Mouse (Mus musculus) limb, embryonic 13.5 days (tissue): ENCODE results near the gene Tspoap1. TPM values are rescaled to one million over a fixed set of nuclear protein-coding genes. Genes with fewer than 3 reads are reported as not detected.

Experiments
- ATAC-seq: fragments of 200-750 bp; cut with Nextera tagmentation; 2 replicates; pipeline ENCODE4 v1.8.0; 2017; ENCODE audit warnings: low read depth, moderate number of reproducible peaks, moderate TSS enrichment; ENCODE audit not compliant: low FRiP score
- H3K27ac ChIP-seq: fragments of 300-500 bp; sonication (generic); 2 replicates; pipeline ENCODE4 v1.5.1; 2015; ENCODE audit warnings: inconsistent platforms, mild to moderate bottlenecking, moderate library complexity
- H3K27me3 ChIP-seq: fragments of 300-500 bp; sonication (generic); 2 replicates; pipeline ENCODE4 v1.6.1; 2015; ENCODE audit warnings: mild to moderate bottlenecking, inconsistent platforms
- H3K36me3 ChIP-seq: fragments of 300-500 bp; sonication (generic); 2 replicates; pipeline ENCODE4 v1.6.1; 2015; ENCODE audit warnings: inconsistent platforms, mild to moderate bottlenecking, moderate library complexity
- H3K4me1 ChIP-seq: fragments of 300-500 bp; sonication (generic); 2 replicates; pipeline ENCODE4 v1.6.1; 2015; ENCODE audit warnings: inconsistent platforms
- H3K4me2 ChIP-seq: fragments of 300-500 bp; sonication (generic); replicated peaks from 2 replicates; pipeline ENCODE4 v1.6.1; 2015; ENCODE audit warnings: inconsistent platforms, mild to moderate bottlenecking, moderate library complexity
- H3K4me3 ChIP-seq: fragments of 300-500 bp; sonication (generic); 2 replicates; pipeline ENCODE4 v1.5.1; 2015; ENCODE audit warnings: moderate library complexity, mild to moderate bottlenecking, inconsistent platforms
- H3K9ac ChIP-seq: fragments of 300-500 bp; sonication (generic); 2 replicates; pipeline ENCODE4 v1.6.1; 2015; ENCODE audit warnings: mild to moderate bottlenecking, inconsistent platforms
- H3K9me3 ChIP-seq: fragments of 300-500 bp; sonication (generic); 2 replicates; pipeline ENCODE4 v1.6.1; 2016; ENCODE audit warnings: inconsistent platforms
- WGBS: fragments of 180-500 bp; shearing (Covaris S2); methylation state at CpG from one replicate; pipeline ENCODE4 v1.1.7; 2015; 5-methylcytosine and 5-hydroxymethylcytosine counted together
- polyA plus RNA-seq: library from polyadenylated mRNA; unstranded; fragments of >200 nt; fragmentation: Nextera tagmentation; extraction: Ambion mirVana; gene quantifications from 2 replicates; pipeline ENCODE4 v1.2.1, GENCODE M21; 2015

Gene Tspoap1
- polyA plus RNA-seq, 1 experiment from 2014 or later, result 2.7 TPM

GRCm38 (mm10) chr11:87747716-87748115 lies 12.6 kb upstream of the Tspoap1 start:
- no peak overlapping the region for H3K4me2 ChIP-seq
- H3K9me3 ChIP-seq, result no peaks in the 10 kb centered on the region
- 0 out of 2 replicates have a peak, but pooled peaks cover 5% of the 10 kb centered on the region for H3K27me3 ChIP-seq
- no peak for ATAC-seq
- no peak overlapping the region for H3K27ac ChIP-seq
- WGBS, result 87% methylated on average over 7 of the region's 7 CpGs
- H3K36me3 ChIP-seq, result peaks cover 28% of the 10 kb centered on the region
- H3K4me3 ChIP-seq, result no peak overlapping the region
- peaks cover 12% of the 10 kb centered on the region for H3K4me1 ChIP-seq
- H3K9ac ChIP-seq, result no peak overlapping the region

- Histone ChIP-seq H3K27ac (no peak overlapping the region), H3K4me1 (peaks cover 12% of the 10 kb centered on the region), H3K9me3 (no peaks in the 10 kb centered on the region), H3K27me3 (0 out of 2 replicates have a peak, but pooled peaks cover 5% of the 10 kb centered on the region), H3K4me2 (peak overlapping the region; percentile 44), H3K4me3 (peak overlapping the region; percentile 10; the same call in 1 of the 2 replicates), H3K9ac (no peak overlapping the region), H3K36me3 (peaks cover 23% of the 10 kb centered on the region)
- 30% methylated on average over 19 of the region's 19 CpGs for WGBS
- no peak for ATAC-seq
Measured at GRCm38 (mm10) chr11:87748132-87749119, 11.9 kb upstream of the Tspoap1 start.

- ATAC-seq, result no peak
- Histone ChIP-seq H3K36me3 (peaks cover 13% of the 10 kb centered on the region), H3K9ac (no peak overlapping the region), H3K27ac (no peak overlapping the region), H3K4me2 (peak overlapping the region; percentile 44), H3K4me1 (peaks cover 12% of the 10 kb centered on the region), H3K27me3 (0 out of 2 replicates have a peak, but pooled peaks cover 5% of the 10 kb centered on the region), H3K4me3 (no peak overlapping the region), H3K9me3 (no peaks in the 10 kb centered on the region)
- 37% methylated on average over 18 of the region's 18 CpGs for WGBS
Measured at GRCm38 (mm10) chr11:87749192-87750042, 10.9 kb upstream of the Tspoap1 start.

DNA sequence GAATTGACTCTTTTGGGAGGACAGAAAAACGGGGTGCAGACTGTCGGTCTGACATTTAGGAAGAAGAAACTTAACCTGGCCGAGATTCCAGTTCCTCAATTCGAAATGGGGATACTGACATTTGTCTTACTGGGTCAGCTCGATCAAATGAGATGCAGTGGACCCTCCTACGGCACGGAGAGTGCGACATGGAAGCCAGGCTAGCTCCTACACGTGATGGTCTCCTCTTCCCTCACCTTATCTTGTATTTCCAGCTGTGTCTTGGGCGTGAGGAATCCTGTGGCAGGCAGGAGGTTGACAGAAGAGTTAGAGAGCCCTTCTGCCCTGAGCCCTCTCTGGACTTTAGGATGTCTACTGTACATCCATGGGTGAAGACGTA lies 10.3 kb upstream of the Tspoap1 start:
- Histone ChIP-seq H3K4me2 (no peak overlapping the region), H3K4me3 (no peak overlapping the region), H3K4me1 (peaks cover 12% of the 10 kb centered on the region), H3K27me3 (0 out of 2 replicates have a peak, but pooled peaks cover 5% of the 10 kb centered on the region), H3K27ac (no peak overlapping the region), H3K9ac (no peak overlapping the region), H3K9me3 (no peaks in the 10 kb centered on the region), H3K36me3 (peaks cover 7% of the 10 kb centered on the region)
- ATAC-seq, result no peak
- WGBS, result 81% methylated on average over 11 of the region's 11 CpGs

- H3K27ac ChIP-seq, result no peak overlapping the region
- H3K4me2 ChIP-seq, result no peak overlapping the region
- ATAC-seq, result no peak
- 0 out of 2 replicates have a peak, but pooled peaks cover 5% of the 10 kb centered on the region for H3K27me3 ChIP-seq
- no peaks in the 10 kb centered on the region for H3K9me3 ChIP-seq
- 78% methylated on average over 3 of the region's 3 CpGs for WGBS
- no peak overlapping the region for H3K9ac ChIP-seq
- 0 out of 2 replicates have a peak, but pooled peaks cover 2% of the 10 kb centered on the region for H3K36me3 ChIP-seq
- no peak overlapping the region for H3K4me3 ChIP-seq
- peaks cover 12% of the 10 kb centered on the region for H3K4me1 ChIP-seq
Measured at GRCm38 (mm10) chr11:87750521-87750920, 9.8 kb upstream of the Tspoap1 start.

DNA sequence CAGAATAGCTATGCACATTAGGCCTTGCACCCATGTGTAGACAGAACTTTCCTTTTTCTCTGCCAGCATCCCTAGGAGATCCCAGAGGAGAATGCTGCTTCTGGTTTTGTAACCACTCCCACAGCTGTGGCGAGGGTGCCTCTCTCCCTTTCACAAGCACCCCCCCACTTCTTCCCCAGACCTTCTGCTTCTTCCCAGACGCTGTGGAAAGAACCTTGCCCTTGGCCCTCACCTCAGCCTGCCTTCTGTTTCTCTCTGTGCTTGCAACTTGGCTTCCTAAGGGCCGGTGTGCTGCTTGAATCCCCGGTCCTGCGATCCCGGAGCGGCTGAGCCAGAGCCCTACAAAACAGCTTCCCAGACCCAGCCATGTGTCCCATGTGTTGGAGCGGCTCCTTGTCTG lies 9.3 kb upstream of the Tspoap1 start:
- no peak for ATAC-seq
- H3K4me2 ChIP-seq, result no peak overlapping the region

DNA sequence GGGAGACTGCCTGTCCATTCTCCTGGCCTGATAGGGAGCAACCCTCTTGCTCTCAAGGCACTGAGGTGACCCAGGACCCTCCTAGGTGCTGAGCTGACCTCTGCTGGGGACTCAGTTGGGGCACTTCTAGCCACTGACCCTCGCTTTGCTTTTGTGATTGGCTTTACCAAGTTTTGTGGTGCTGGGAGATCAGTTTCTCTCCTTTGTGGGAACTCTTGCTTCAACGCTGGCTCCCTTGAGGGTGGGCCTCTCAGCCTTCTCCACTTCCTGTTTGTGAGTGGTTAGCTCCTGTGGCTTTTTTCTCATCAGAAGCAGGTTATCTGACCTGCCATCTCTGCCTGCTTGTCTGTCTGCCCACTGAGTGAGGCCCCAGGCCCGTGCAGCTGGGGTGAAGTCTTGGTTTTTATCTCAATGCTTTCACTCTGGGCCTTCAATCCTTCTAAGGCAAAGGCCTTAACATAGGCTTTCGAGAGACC lies 8.8 kb upstream of the Tspoap1 start:
- H3K27ac ChIP-seq, result no peak overlapping the region
- WGBS, result 67% methylated on average over 4 of the region's 4 CpGs
- H3K4me3 ChIP-seq, result no peak overlapping the region

More for the DNA sequence above, 9.3 kb upstream of the Tspoap1 start:
- no peaks in the 10 kb centered on the region for H3K36me3 ChIP-seq
- no peak overlapping the region for H3K9ac ChIP-seq
- 0 out of 2 replicates have a peak, but pooled peaks cover 5% of the 10 kb centered on the region for H3K27me3 ChIP-seq
- no peak overlapping the region for H3K27ac ChIP-seq
- peaks cover 12% of the 10 kb centered on the region for H3K4me1 ChIP-seq
- H3K4me3 ChIP-seq, result no peak overlapping the region
- WGBS, result 76% methylated on average over 8 of the region's 8 CpGs
- H3K9me3 ChIP-seq, result no peaks in the 10 kb centered on the region

DNA sequence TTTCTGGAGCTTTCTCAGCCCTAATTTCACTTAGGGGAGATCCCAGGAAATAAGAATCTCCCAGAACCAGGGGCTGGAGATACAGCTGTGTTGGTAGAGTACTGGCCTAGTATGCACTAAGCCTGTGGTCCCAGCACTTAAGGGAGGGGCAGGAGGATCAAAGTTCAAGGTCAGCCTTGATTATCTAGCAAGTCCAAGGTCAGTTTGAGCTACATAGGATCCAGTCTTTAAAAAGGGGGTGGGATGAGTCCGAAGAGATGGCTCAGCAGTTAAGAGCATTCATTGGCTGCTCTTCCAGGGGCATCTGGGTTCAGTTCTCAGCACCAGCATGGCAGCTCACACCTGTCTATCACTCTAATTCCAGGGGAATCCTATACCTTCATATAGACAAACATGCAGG lies 8.0 kb upstream of the Tspoap1 start:
- H3K36me3 ChIP-seq, result no peaks in the 10 kb centered on the region
- no peak overlapping the region for H3K9ac ChIP-seq
- WGBS, result 77% methylated on average over 1 of the region's 1 CpGs

More for the DNA sequence above, 8.8 kb upstream of the Tspoap1 start:
- Histone ChIP-seq H3K9me3 (no peaks in the 10 kb centered on the region), H3K4me1 (peaks cover 12% of the 10 kb centered on the region), H3K4me2 (no peak overlapping the region), H3K27me3 (0 out of 2 replicates have a peak, but pooled peaks cover 5% of the 10 kb centered on the region), H3K9ac (no peak overlapping the region), H3K36me3 (no peaks in the 10 kb centered on the region)
- ATAC-seq, result no peak

DNA sequence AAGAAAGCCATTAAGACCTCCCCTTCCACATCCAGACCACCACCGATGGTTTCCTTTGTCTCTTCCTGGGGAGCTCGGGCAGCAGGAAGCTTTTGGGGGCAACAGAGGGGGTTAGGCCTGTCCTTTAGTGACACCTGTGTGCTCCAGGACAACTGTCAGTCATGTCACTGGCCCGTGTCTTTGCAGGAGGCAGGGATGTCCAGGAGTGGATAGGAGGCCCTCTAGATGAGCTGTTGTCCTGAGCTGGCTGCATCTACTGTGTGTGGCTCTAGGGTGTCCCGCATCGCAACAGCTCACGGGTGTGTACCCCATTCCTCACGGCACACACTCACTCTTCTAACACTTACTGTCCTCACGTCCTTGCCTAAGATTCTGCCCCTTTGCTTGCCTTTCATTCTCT lies 7.1 kb upstream of the Tspoap1 start:
- no peak overlapping the region for H3K27ac ChIP-seq

More for the DNA sequence above, 8.0 kb upstream of the Tspoap1 start:
- Histone ChIP-seq H3K27me3 (peaks cover 5% of the 10 kb centered on the region; the same call in 1 of the 2 replicates), H3K4me2 (no peak overlapping the region), H3K9me3 (no peaks in the 10 kb centered on the region), H3K27ac (no peak overlapping the region), H3K4me3 (no peak overlapping the region), H3K4me1 (peaks cover 12% of the 10 kb centered on the region)
- ATAC-seq, result no peak

DNA sequence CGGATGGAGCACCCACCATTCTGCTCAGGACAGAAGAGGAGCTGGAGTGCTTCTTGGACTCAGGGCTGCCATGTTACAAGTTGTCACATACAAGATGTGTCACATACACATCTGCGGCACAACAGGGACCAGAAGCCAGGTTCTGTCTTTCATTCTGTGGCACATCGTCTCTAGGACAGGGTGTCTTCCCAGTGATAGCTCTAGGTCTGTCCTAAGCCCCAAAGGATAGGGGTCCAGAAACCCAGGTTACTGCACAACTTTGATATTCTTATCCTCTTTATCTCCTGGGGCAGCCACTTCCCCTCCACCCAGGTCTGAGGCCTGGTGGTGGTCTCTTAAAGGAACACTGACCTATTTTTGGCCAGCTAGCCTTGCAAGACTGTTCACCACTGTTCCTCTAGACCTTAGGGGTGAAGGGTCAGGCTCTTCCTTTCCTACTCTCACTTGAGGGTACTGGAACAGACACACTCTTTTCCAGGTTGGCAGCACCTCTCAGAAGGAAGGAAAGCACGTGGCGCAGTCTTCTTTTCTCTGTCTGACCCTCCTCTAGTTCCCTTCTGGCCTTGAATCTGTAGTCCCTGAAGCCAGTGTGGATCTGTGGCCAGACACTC lies 6.3 kb upstream of the Tspoap1 start:
- Histone ChIP-seq H3K4me2 (no peak overlapping the region), H3K4me3 (no peak overlapping the region), H3K4me1 (peaks cover 5% of the 10 kb centered on the region), H3K27me3 (peaks cover 8% of the 10 kb centered on the region), H3K36me3 (no peaks in the 10 kb centered on the region), H3K9me3 (no peaks in the 10 kb centered on the region), H3K9ac (peak overlapping the region; percentile 25; the same call in 1 of the 2 replicates), H3K27ac (no peak overlapping the region)
- ATAC-seq, result no peak
- WGBS, result 88% methylated on average over 5 of the region's 5 CpGs

More for the DNA sequence above, 7.1 kb upstream of the Tspoap1 start:
- H3K9me3 ChIP-seq, result no peaks in the 10 kb centered on the region
- peaks cover 7% of the 10 kb centered on the region for H3K27me3 ChIP-seq
- H3K36me3 ChIP-seq, result no peaks in the 10 kb centered on the region
- no peak overlapping the region for H3K4me2 ChIP-seq
- 84% methylated on average over 8 of the region's 8 CpGs for WGBS
- no peak overlapping the region for H3K9ac ChIP-seq
- no peak overlapping the region for H3K4me3 ChIP-seq
- no peak for ATAC-seq
- H3K4me1 ChIP-seq, result peaks cover 12% of the 10 kb centered on the region

- H3K27ac ChIP-seq, result no peak overlapping the region
- 73% methylated on average over 5 of the region's 5 CpGs for WGBS
Measured at GRCm38 (mm10) chr11:87754603-87755002, 5.7 kb upstream of the Tspoap1 start.

More at GRCm38 (mm10) chr11:87754603-87755002, 5.7 kb upstream of the Tspoap1 start:
- no peaks in the 10 kb centered on the region for H3K4me1 ChIP-seq
- no peaks in the 10 kb centered on the region for H3K9me3 ChIP-seq
- no peaks in the 10 kb centered on the region for H3K36me3 ChIP-seq
- no peak overlapping the region for H3K4me3 ChIP-seq
- H3K9ac ChIP-seq, result no peak overlapping the region
- H3K27me3 ChIP-seq, result peaks cover 13% of the 10 kb centered on the region
- no peak for ATAC-seq
- H3K4me2 ChIP-seq, result no peak overlapping the region
